Mouse (Mus musculus): Measurements from ENCODE around the gene Slc29a4. TPM values are rescaled to one million over a fixed set of nuclear protein-coding genes. Genes with fewer than 3 reads are reported as not detected.

Slc29a4 gene
- polyA plus RNA-seq, 1 experiment from 2014 or later = 3.1 TPM

- Histone ChIP-seq H3K4me1 (replicated peaks; ENCODE audit: insufficient read depth, low read length) (no peaks in the 10 kb centered on the region), H3K4me2 (ENCODE audit: low read length) (no peak overlapping the region), H3K4me3 (replicated peaks; ENCODE audit: low read depth, low read length) (no peak overlapping the region), H3K9me3 (replicated peaks; ENCODE audit: low read length) (no peaks in the 10 kb centered on the region), H3K36me3 (ENCODE audit: insufficient read depth, low read length) (no peaks in the 10 kb centered on the region), H3K9ac (ENCODE audit: low read depth, low read length) (no peak overlapping the region), H3K27ac (no peak overlapping the region), H3K27me3 (ENCODE audit: insufficient read depth, low read length) (no peaks in the 10 kb centered on the region)
- TF ChIP-seq CTCF (IDR thresholded peaks at IDR 0.05; ENCODE audit: low read depth) = no peak
- ATAC-seq (replicated peaks; ENCODE audit: low FRiP score, low read depth) (no peak), DNase-seq (ENCODE audit: low spot score) (no peak)
- 49% methylated on average over 8 of the region's 8 CpGs for WGBS
Measured at GRCm38 (mm10) chr5:142693738-142694430, 1.6 kb downstream of the Slc29a4 start.

DNA sequence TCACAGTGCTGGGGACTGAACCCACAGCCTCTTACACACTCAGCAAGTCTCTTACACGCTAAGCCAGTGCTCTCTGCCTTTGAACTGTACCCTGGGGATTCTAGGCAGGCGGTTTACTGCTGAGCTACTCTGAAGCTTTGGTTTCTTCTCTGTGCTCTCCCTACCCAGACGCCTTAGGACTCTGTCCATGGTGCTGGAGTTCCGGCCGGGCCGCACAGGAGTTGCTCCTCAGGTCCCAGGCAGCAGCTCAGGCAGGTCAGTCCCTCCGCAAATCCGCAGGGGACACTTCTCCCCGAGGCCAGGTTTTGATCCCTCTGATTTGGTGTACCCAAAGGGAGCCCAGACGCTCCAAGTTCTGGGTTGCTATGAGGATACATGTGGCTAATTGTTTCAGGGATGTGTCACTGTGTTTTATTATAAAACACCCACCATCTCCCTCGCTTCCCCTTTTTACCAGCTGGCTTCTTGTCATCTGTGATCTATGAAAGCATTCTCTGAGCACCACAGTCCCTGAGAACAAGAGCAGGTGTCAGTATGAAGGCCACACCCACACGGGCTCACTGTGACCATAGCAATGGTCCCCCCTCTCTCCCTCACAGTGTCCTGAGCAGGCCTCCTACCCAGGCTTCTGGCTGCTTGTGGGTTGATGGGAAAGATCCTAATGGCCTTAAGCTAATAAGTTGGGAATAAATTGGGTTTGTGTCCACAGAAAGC is 2.5 kb downstream of the Slc29a4 start:
- no peak for TF ChIP-seq CTCF (IDR thresholded peaks at IDR 0.05; ENCODE audit: low read depth)
- no peak for ATAC-seq (replicated peaks; ENCODE audit: low FRiP score, low read depth)
- WGBS = 10% methylated on average over 12 of the region's 12 CpGs
- Histone ChIP-seq H3K4me1 (replicated peaks; ENCODE audit: insufficient read depth, low read length) (no peaks in the 10 kb centered on the region), H3K9me3 (replicated peaks; ENCODE audit: low read length) (no peaks in the 10 kb centered on the region), H3K36me3 (ENCODE audit: insufficient read depth, low read length) (no peaks in the 10 kb centered on the region), H3K27ac (no peak overlapping the region), H3K9ac (ENCODE audit: low read depth, low read length) (no peak overlapping the region), H3K4me3 (replicated peaks; ENCODE audit: low read depth, low read length) (no peak overlapping the region), H3K27me3 (ENCODE audit: insufficient read depth, low read length) (no peaks in the 10 kb centered on the region), H3K4me2 (ENCODE audit: low read length) (no peak overlapping the region)
- DNase-seq (ENCODE audit: low spot score) = peak; percentile 67

DNA sequence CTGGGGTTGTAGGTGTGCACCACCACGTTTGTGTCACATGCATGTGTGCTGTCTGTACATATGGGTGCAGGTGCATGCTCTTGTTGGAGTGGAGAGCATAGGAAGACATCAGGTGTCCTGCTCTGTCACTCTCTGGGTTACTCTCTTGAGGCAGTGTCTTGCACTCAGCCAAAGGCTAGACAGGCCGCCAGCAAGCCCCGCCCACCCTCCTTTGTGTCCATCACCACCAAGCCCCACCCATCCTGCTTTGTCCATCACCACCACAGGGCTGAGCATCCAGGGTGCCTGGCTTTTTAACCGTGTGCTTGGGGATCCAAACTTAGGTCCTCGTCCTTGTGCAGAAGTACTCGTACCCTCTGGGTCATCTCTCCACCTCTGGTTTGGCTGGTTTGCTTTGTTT is 3.9 kb downstream of the Slc29a4 start:
- no peak overlapping the region for H3K4me2 ChIP-seq (ENCODE audit: low read length)
- no peak for TF ChIP-seq CTCF (IDR thresholded peaks at IDR 0.05; ENCODE audit: low read depth)
- WGBS = 30% methylated on average over 6 of the region's 6 CpGs
- DNase-seq (ENCODE audit: low spot score) = no peak
- ATAC-seq (replicated peaks; ENCODE audit: low FRiP score, low read depth) = no peak
- H3K36me3 ChIP-seq (ENCODE audit: insufficient read depth, low read length) = no peaks in the 10 kb centered on the region
- no peaks in the 10 kb centered on the region for H3K9me3 ChIP-seq (replicated peaks; ENCODE audit: low read length)
- H3K9ac ChIP-seq (ENCODE audit: low read depth, low read length) = no peak overlapping the region
- no peaks in the 10 kb centered on the region for H3K4me1 ChIP-seq (replicated peaks; ENCODE audit: insufficient read depth, low read length)
- H3K27ac ChIP-seq = no peak overlapping the region
- H3K27me3 ChIP-seq (ENCODE audit: insufficient read depth, low read length) = 0 out of 2 replicates have a peak, but pooled peaks cover 3% of the 10 kb centered on the region
- H3K4me3 ChIP-seq (replicated peaks; ENCODE audit: low read depth, low read length) = no peak overlapping the region

- no peak for DNase-seq (ENCODE audit: low spot score)
- no peaks in the 10 kb centered on the region for H3K9me3 ChIP-seq (replicated peaks; ENCODE audit: low read length)
- no peak for TF ChIP-seq CTCF (IDR thresholded peaks at IDR 0.05; ENCODE audit: low read depth)
- H3K27me3 ChIP-seq (ENCODE audit: insufficient read depth, low read length) = 0 out of 2 replicates have a peak, but pooled peaks cover 3% of the 10 kb centered on the region
- ATAC-seq (replicated peaks; ENCODE audit: low FRiP score, low read depth) = no peak
- no peaks in the 10 kb centered on the region for H3K36me3 ChIP-seq (ENCODE audit: insufficient read depth, low read length)
- H3K27ac ChIP-seq = no peak overlapping the region
- H3K4me1 ChIP-seq (replicated peaks; ENCODE audit: insufficient read depth, low read length) = no peaks in the 10 kb centered on the region
- H3K4me2 ChIP-seq (ENCODE audit: low read length) = no peak overlapping the region
- H3K4me3 ChIP-seq (replicated peaks; ENCODE audit: low read depth, low read length) = no peak overlapping the region
- no peak overlapping the region for H3K9ac ChIP-seq (ENCODE audit: low read depth, low read length)
- WGBS = 81% methylated on average over 6 of the region's 6 CpGs
Measured at GRCm38 (mm10) chr5:142696865-142697264, 4.6 kb downstream of the Slc29a4 start.

- Histone ChIP-seq H3K9me3 (replicated peaks; ENCODE audit: low read length) (no peaks in the 10 kb centered on the region), H3K36me3 (ENCODE audit: insufficient read depth, low read length) (no peaks in the 10 kb centered on the region), H3K4me2 (ENCODE audit: low read length) (no peak overlapping the region), H3K27me3 (ENCODE audit: insufficient read depth, low read length) (0 out of 2 replicates have a peak, but pooled peaks cover 4% of the 10 kb centered on the region), H3K27ac (no peak overlapping the region), H3K4me1 (replicated peaks; ENCODE audit: insufficient read depth, low read length) (peaks cover 6% of the 10 kb centered on the region), H3K4me3 (replicated peaks; ENCODE audit: low read depth, low read length) (no peak overlapping the region), H3K9ac (ENCODE audit: low read depth, low read length) (no peak overlapping the region)
- 59% methylated on average over 2 of the region's 2 CpGs for WGBS
- ATAC-seq (replicated peaks; ENCODE audit: low FRiP score, low read depth) (no peak), DNase-seq (ENCODE audit: low spot score) (no peak)
- TF ChIP-seq CTCF (IDR thresholded peaks at IDR 0.05; ENCODE audit: low read depth) = no peak
Measured at GRCm38 (mm10) chr5:142697742-142698141, 5.4 kb downstream of the Slc29a4 start.

DNA sequence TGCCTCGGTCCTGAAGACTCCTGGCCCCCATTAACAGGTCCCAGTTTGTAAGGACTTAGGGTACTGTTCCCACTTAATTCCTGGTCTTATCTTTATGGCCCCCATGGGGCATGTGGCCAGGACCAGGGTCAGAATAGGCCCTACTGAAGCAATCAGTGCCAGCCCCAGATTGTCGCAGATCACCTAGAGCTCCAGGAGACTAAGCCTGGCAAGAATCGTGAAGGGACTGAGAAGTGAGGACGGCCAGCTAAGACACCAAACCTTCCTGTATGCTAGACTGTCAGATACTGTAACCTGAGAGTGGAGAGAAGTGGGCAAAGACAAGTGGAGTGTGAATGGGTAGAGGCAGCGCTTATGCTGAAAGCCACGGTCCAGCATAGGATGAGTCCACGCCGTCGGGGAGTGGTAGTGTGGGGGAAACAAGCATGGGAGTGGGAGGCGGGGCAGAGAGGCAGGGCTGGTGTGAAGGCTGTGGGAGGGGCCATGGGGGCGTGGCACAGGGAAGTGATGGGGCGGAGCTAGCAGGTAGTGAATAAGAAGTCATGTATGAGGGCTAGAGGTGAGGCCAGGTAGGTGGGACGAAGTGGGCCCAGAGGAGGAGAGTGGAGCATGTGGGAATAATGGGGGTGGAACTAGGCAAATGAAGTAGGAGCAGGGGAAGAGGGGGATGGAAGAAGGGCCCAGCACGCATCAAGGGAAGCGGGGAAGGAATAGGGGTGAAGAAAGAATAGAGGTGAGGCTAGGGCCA is 8.7 kb downstream of the Slc29a4 start:
- 0 out of 2 replicates have a peak, but pooled peaks cover 5% of the 10 kb centered on the region for H3K27me3 ChIP-seq (ENCODE audit: insufficient read depth, low read length)
- no peaks in the 10 kb centered on the region for H3K9me3 ChIP-seq (replicated peaks; ENCODE audit: low read length)
- no peak overlapping the region for H3K9ac ChIP-seq (ENCODE audit: low read depth, low read length)
- H3K27ac ChIP-seq = no peak overlapping the region
- peak; percentile 57 for ATAC-seq (replicated peaks; ENCODE audit: low FRiP score, low read depth)
- TF ChIP-seq CTCF (IDR thresholded peaks at IDR 0.05; ENCODE audit: low read depth) = no peak
- peaks cover 6% of the 10 kb centered on the region for H3K4me1 ChIP-seq (replicated peaks; ENCODE audit: insufficient read depth, low read length)
- H3K36me3 ChIP-seq (ENCODE audit: insufficient read depth, low read length) = no peaks in the 10 kb centered on the region
- DNase-seq (ENCODE audit: low spot score) = peak; percentile 19
- peak overlapping the region; percentile 91 for H3K4me2 ChIP-seq (ENCODE audit: low read length)
- H3K4me3 ChIP-seq (replicated peaks; ENCODE audit: low read depth, low read length) = peak overlapping the region; percentile 55; the same call in 1 of the 2 replicates
- WGBS = 7% methylated on average over 15 of the region's 15 CpGs
